Mouse (Mus musculus) bone marrow macrophage, adult 2 months (primary cell): Measurements from ENCODE around the gene Dlg4.

Source experiments
- CTCF ChIP-seq: IDR thresholded peaks from 2 replicates; pipeline ENCODE4 v1.5.1; 2012; ENCODE audit warnings: low read depth, mild to moderate bottlenecking, low read length, moderate library complexity
- POLR2A ChIP-seq: IDR thresholded peaks from 2 replicates; pipeline ENCODE4 v1.6.1; 2012; ENCODE audit warnings: mild to moderate bottlenecking, low read depth, low read length, borderline replicate concordance

GRCm38 (mm10) chr11:70015677-70016076, 1.1 kb upstream of the Dlg4 start:
- TF ChIP-seq CTCF (no peak), POLR2A (no peak)
